Mouse (Mus musculus) neural tube, embryonic 14.5 days (tissue): ENCODE measurements at regions not wholly inside any gene's neighbourhood (a gene's known extent, or its start where the extent isn't known, plus 50 kb on each side); places are given as distances from the start of the nearest gene placed in this dataset.

ENCODE experiments used
- ATAC-seq: fragments of 200-750 bp; cut with Nextera tagmentation; 2 replicates; pipeline ENCODE4 v1.8.0; 2017; ENCODE audit warnings: low read depth, mild to moderate bottlenecking, moderate TSS enrichment, moderate library complexity
- H3K27ac ChIP-seq: fragments of 300-500 bp; sonication (generic); 2 replicates; pipeline ENCODE4 v1.5.1; 2014; ENCODE audit warnings: low read depth, mild to moderate bottlenecking, control low read depth, low read length, moderate library complexity, mixed read lengths
- H3K27me3 ChIP-seq: fragments of 300-500 bp; sonication (generic); 2 replicates; pipeline ENCODE4 v1.6.1; 2014; ENCODE audit warnings: low read length; ENCODE audit not compliant: control insufficient read depth, insufficient read depth
- H3K36me3 ChIP-seq: fragments of 300-500 bp; sonication (generic); 2 replicates; pipeline ENCODE4 v1.6.1; 2014; ENCODE audit warnings: low read length, mixed read lengths; ENCODE audit not compliant: control insufficient read depth, insufficient read depth
- H3K4me1 ChIP-seq: fragments of 300-500 bp; sonication (generic); 2 replicates; pipeline ENCODE4 v1.6.1; 2014; ENCODE audit warnings: low read length; ENCODE audit not compliant: control insufficient read depth, insufficient read depth
- H3K4me2 ChIP-seq: fragments of 300-500 bp; sonication (generic); 2 replicates; pipeline ENCODE4 v1.6.1; 2014; ENCODE audit warnings: mild to moderate bottlenecking, low read depth, low read length, control low read depth
- H3K4me3 ChIP-seq: fragments of 300-500 bp; sonication (generic); 2 replicates; pipeline ENCODE4 v1.5.1; 2014; ENCODE audit warnings: low read depth, low read length, control low read depth, mixed read lengths
- H3K9ac ChIP-seq: fragments of 300-500 bp; sonication (generic); replicated peaks from 2 replicates; pipeline ENCODE4 v1.6.1; 2014; ENCODE audit warnings: low read depth, mild to moderate bottlenecking, control low read depth, low read length, mixed read lengths
- H3K9me3 ChIP-seq: fragments of 300-500 bp; sonication (generic); 2 replicates; pipeline ENCODE4 v1.6.1; 2016; ENCODE audit warnings: low read length; ENCODE audit not compliant: control insufficient read depth
- WGBS: fragments of 180-500 bp; shearing (Covaris S2); extraction: QIAGEN DNeasy Blood & Tissue Kit; methylation state at CpG from one replicate; pipeline ENCODE4 v1.1.7; 2014; 5-methylcytosine and 5-hydroxymethylcytosine counted together

DNA sequence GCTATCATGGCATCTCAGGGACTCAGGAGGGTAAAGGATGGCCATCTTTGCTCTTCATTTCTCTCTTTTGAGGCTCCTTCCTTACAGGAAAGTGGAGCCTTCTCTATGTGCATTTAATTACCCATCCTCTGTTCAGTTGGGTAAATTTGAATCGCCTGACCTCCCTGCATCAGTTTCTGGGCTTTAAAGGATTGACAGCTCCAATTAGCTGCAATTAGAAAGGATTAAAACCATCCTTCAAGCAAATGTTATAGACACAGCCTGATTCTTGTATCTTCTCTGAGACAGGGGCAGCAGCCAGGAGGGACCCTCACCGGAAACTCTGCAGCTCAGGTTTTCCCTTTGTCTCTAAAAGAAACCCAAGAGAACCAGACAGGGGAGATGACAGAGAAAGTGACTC lies 345.3 kb downstream of the Gm9195 start:
- peaks cover 4% of the 10 kb centered on the region; the same call in 1 of the 2 replicates for H3K4me1 ChIP-seq
- ATAC-seq, result no peak
- H3K9ac ChIP-seq, result no peak overlapping the region
- H3K36me3 ChIP-seq, result no peaks in the 10 kb centered on the region
- no peak overlapping the region for H3K4me3 ChIP-seq
- 42% methylated on average over 2 of the region's 2 CpGs for WGBS
- no peak overlapping the region for H3K4me2 ChIP-seq
- H3K27me3 ChIP-seq, result no peaks in the 10 kb centered on the region
- no peak overlapping the region for H3K27ac ChIP-seq
- H3K9me3 ChIP-seq, result no peaks in the 10 kb centered on the region

DNA sequence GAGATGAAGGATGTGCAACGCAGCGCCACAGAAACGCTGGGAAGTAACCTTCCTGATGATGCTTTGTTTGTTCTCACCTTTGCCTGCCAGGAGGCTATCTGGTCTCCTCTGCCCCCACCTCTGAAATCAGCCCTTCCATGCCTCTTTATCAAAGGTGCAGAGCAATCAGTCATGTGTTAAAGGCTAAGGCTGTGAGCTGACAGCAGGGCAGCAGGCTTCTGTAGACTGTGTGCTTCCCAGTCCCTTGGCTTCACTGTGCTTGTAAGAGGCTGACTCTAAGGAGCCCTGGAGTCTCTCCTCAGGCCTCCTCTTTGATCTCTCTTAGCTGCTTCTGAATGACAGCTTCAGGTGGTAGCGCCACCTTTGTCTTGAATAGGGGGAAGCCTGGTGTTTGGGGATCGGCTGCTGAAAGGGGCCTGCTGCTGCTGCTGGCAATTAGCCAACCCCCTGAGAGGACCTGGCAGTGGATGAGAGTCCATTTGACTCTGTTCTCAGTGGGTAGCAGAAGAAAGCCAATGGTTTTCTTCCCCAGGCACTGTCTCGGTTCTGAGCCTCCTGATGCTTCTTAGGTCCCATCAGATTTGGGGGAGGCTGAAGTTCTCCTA lies 348.7 kb downstream of the Gm9195 start:
- Histone ChIP-seq H3K4me1 (peaks cover 4% of the 10 kb centered on the region; the same call in 1 of the 2 replicates), H3K36me3 (no peaks in the 10 kb centered on the region), H3K27ac (no peak overlapping the region), H3K4me3 (no peak overlapping the region), H3K9me3 (no peaks in the 10 kb centered on the region), H3K27me3 (no peaks in the 10 kb centered on the region), H3K4me2 (no peak overlapping the region), H3K9ac (no peak overlapping the region)
- ATAC-seq, result peak; percentile 41; the same call in 1 of the 2 replicates
- WGBS, result 18% methylated on average over 6 of the region's 6 CpGs

DNA sequence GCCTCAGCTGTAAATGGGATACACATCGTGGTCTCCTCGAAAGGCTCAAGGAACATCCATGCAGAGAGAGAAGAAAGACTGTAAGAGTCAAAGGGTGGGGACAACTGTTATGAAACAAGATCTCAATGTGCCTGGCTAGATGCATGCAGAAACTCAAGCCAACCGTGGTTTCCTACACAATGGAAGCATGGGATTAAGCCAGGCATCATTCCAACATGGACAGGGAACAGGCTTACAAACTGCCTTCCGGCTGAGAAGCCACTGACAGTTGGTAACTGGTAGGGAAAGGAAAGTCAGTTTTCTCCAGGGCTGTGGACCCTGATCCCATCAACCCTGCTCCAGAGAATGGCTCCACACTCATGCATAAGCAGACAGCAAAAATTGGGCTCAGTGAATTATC lies 350.5 kb downstream of the Gm9195 start:
- ATAC-seq, result no peak
- Histone ChIP-seq H3K36me3 (no peaks in the 10 kb centered on the region), H3K9me3 (no peaks in the 10 kb centered on the region), H3K9ac (no peak overlapping the region), H3K4me3 (no peak overlapping the region), H3K27me3 (no peaks in the 10 kb centered on the region), H3K4me2 (no peak overlapping the region), H3K27ac (no peak overlapping the region), H3K4me1 (peaks cover 4% of the 10 kb centered on the region; the same call in 1 of the 2 replicates)
- 91% methylated on average over 4 of the region's 4 CpGs for WGBS

DNA sequence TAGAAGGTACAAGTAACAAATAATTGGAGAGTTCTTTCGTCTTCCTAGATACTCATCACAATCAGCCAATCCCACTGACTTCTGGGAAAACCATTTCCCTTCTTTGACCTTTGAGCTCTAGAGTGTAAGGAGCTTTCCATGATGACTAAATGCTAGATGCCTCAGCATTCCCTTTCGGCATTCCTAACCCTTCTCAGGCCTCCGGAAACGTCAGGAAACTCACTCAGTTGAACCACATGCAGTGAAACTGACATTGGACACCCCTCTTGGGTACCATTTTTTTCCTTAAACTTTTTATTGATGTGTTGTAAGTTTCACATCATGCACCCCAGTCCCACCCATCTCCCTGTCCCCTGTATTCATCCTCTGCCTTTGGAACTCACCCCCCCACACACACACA lies 361.5 kb downstream of the Gm9195 start:
- WGBS, result 91% methylated on average over 4 of the region's 4 CpGs
- Histone ChIP-seq H3K4me1 (no peaks in the 10 kb centered on the region), H3K9me3 (no peaks in the 10 kb centered on the region), H3K4me2 (no peak overlapping the region), H3K27ac (no peak overlapping the region), H3K4me3 (no peak overlapping the region), H3K9ac (no peak overlapping the region), H3K36me3 (no peaks in the 10 kb centered on the region), H3K27me3 (no peaks in the 10 kb centered on the region)
- no peak for ATAC-seq

DNA sequence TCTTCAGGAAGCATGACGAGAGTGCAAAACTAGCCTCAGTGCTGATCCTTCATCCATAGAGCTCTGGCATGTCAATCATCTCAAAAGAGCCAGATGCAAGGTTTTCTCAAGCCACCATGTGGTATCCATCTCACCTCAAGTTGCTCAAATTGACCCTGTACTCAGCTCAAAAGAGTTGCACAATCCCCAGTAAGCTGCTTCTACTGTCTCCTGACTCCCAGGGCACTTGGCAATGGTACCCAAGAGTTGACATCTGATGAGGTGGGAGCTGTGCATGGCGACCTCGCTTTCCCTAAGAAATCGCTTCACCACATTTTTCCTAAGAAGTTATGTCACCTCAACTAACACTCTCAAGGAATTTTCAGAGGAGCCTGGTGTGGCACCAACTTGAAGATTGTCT lies 369.9 kb downstream of the Gm9195 start:
- no peak overlapping the region for H3K4me3 ChIP-seq
- H3K9ac ChIP-seq, result no peak overlapping the region
- WGBS, result 88% methylated on average over 4 of the region's 4 CpGs
- no peak overlapping the region for H3K27ac ChIP-seq
- no peaks in the 10 kb centered on the region for H3K36me3 ChIP-seq
- no peaks in the 10 kb centered on the region for H3K4me1 ChIP-seq
- no peaks in the 10 kb centered on the region for H3K27me3 ChIP-seq
- no peaks in the 10 kb centered on the region for H3K9me3 ChIP-seq
- no peak for ATAC-seq
- H3K4me2 ChIP-seq, result no peak overlapping the region

DNA sequence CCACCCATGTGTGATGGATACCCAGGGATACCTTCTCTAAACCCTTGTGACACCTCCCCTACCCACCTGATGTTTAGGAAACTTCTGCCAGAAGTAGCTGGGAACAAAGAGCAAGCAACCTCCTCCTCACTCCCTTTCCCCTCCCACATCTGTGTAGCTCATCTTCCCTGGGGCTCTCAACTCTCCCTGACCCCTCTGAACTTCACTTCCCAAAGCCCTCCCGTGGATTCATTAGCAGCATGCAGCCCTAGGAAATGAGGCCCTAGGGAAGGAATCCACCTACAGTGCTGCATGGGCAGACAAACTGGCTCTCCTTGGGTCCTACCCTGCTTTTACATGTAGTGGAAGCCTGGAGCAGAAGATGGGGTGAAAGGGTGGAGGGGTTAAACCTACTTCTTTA lies 370.6 kb downstream of the Gm9195 start:
- Histone ChIP-seq H3K9ac (no peak overlapping the region), H3K27ac (no peak overlapping the region), H3K27me3 (no peaks in the 10 kb centered on the region), H3K9me3 (no peaks in the 10 kb centered on the region), H3K4me3 (no peak overlapping the region), H3K4me1 (no peaks in the 10 kb centered on the region), H3K36me3 (no peaks in the 10 kb centered on the region), H3K4me2 (no peak overlapping the region)
- no peak for ATAC-seq
- WGBS, result 0% methylated on average over 1 of the region's 1 CpGs

DNA sequence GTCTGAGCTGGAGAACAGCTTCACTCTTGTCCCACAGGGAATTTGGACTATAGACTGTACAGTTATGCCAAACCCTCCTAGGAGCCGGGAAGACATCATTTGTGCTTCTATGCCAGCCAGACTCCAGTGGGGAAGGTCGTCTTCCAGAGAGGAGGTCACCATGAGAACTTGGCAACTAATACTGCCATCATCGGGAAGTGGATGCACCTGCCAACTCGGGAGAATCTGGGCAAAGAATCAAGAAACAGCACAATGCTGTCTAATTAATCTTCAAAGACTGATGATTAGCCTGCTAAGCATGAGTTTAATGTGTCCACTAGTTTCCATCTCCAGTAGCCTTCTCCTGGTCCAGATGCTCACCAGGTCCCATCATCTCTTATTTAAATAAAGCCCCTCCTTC lies 374.8 kb downstream of the Gm9195 start:
- no peak overlapping the region for H3K27ac ChIP-seq
- 54% methylated on average over 4 of the region's 4 CpGs for WGBS
- H3K4me1 ChIP-seq, result no peaks in the 10 kb centered on the region
- no peaks in the 10 kb centered on the region for H3K36me3 ChIP-seq
- no peak overlapping the region for H3K9ac ChIP-seq
- no peak overlapping the region for H3K4me3 ChIP-seq
- ATAC-seq, result no peak
- no peaks in the 10 kb centered on the region for H3K27me3 ChIP-seq
- H3K9me3 ChIP-seq, result no peaks in the 10 kb centered on the region
- no peak overlapping the region for H3K4me2 ChIP-seq

DNA sequence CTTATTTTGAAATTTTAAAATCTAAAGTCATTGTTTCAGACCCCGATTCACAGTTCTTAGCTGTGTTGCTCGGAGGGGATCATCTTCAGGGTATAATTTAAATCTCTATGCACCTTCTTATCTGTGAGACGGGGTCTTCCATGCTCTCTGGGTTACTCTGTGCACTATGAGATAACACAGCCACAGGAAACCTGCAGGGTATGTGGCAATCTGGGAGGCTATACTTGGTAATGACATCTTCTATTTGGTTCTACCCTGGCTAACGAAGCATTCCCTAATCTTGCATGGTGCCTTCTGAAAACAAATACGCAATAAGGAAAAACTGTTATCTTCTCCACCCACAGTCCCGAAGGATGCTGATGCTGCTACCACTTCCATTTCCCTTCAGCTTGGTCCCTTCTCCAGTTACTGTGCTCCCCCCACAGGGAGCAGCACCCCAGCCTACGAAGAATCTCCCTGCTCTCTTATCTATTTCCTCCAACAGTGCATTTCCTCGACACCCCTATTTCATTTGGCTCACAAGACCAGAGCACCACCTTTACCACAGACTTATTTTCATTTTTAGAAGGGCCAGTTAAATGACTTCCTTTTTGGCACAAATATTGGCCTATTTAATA lies 378.2 kb downstream of the Gm9195 start:
- Histone ChIP-seq H3K9me3 (no peaks in the 10 kb centered on the region), H3K4me3 (no peak overlapping the region), H3K9ac (no peak overlapping the region), H3K4me2 (no peak overlapping the region), H3K27me3 (no peaks in the 10 kb centered on the region), H3K27ac (no peak overlapping the region), H3K36me3 (no peaks in the 10 kb centered on the region), H3K4me1 (no peaks in the 10 kb centered on the region)
- 86% methylated on average over 8 of the region's 8 CpGs for WGBS
- ATAC-seq, result no peak

DNA sequence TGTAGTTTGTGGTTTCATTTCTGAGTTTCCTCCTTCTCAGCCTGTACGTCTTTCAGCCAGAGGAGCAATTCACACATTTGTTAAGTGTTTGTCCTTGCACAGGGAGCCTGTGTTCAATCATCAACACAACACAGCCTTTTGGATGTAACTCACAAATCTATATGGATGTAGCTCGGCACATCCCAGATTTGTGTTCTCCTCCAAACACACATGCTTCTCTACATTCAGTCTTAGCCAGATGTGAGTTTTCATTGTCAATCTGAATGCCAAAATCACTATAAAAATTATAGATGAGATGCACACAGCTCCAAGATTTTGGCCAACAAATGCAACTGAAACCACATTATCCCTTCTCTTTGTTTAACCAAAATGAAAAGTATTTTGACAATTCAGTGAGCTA lies 380.9 kb downstream of the Gm9195 start:
- Histone ChIP-seq H3K27ac (no peak overlapping the region), H3K36me3 (no peaks in the 10 kb centered on the region), H3K9me3 (no peaks in the 10 kb centered on the region), H3K4me1 (no peaks in the 10 kb centered on the region), H3K4me2 (no peak overlapping the region), H3K27me3 (no peaks in the 10 kb centered on the region), H3K4me3 (no peak overlapping the region), H3K9ac (no peak overlapping the region)
- ATAC-seq, result no peak
- WGBS, result 88% methylated on average over 2 of the region's 2 CpGs
